Mouse (Mus musculus) intestine, postnatal 0 days (tissue): ENCODE data around the gene Cab39l. TPM values are rescaled to one million over a fixed set of nuclear protein-coding genes. Genes with fewer than 3 reads are reported as not detected.

Experiments
- ATAC-seq: fragments of 200-750 bp; cut with Nextera tagmentation; 2 replicates; pipeline ENCODE4 v1.8.0; 2017; ENCODE audit warnings: mild to moderate bottlenecking, moderate TSS enrichment, moderate library complexity
- H3K27ac ChIP-seq: fragments of 300-500 bp; sonication (generic); 2 replicates; pipeline ENCODE4 v1.5.1; 2014; ENCODE audit warnings: mild to moderate bottlenecking, low read depth, low read length, moderate library complexity
- H3K27me3 ChIP-seq: fragments of 300-500 bp; sonication (generic); replicated peaks from 2 replicates; pipeline ENCODE4 v1.6.1; 2014; ENCODE audit warnings: low read length, mixed read lengths; ENCODE audit not compliant: control insufficient read depth, insufficient read depth
- H3K36me3 ChIP-seq: fragments of 300-500 bp; sonication (generic); 2 replicates; pipeline ENCODE4 v1.6.1; 2014; ENCODE audit warnings: mild to moderate bottlenecking, moderate library complexity; ENCODE audit not compliant: control insufficient read depth, insufficient read depth
- H3K4me1 ChIP-seq: fragments of 300-500 bp; sonication (generic); replicated peaks from 2 replicates; pipeline ENCODE4 v1.6.1; 2014; ENCODE audit warnings: antibody characterized with exemption, low read length, mixed read lengths; ENCODE audit not compliant: control insufficient read depth, insufficient read depth
- H3K4me2 ChIP-seq: fragments of 300-500 bp; sonication (generic); replicated peaks from 2 replicates; pipeline ENCODE4 v1.6.1; 2014; ENCODE audit warnings: low read depth, mild to moderate bottlenecking, moderate library complexity
- H3K4me3 ChIP-seq: fragments of 300-500 bp; sonication (generic); 2 replicates; pipeline ENCODE4 v1.5.1; 2014; ENCODE audit warnings: low read depth, low read length
- H3K9ac ChIP-seq: fragments of 300-500 bp; sonication (generic); 2 replicates; pipeline ENCODE4 v1.6.1; 2014; ENCODE audit warnings: mild to moderate bottlenecking, low read depth, low read length
- H3K9me3 ChIP-seq: fragments of 300-500 bp; sonication (generic); 2 replicates; pipeline ENCODE4 v1.6.1; 2016; ENCODE audit warnings: mixed run types; ENCODE audit not compliant: control insufficient read depth
- CTCF ChIP-seq: sonication (generic); IDR thresholded peaks from 2 replicates; pipeline ENCODE4 v1.5.1; 2016; ENCODE audit warnings: low read depth, mild to moderate bottlenecking, control low read depth, antibody characterized with exemption, moderate library complexity
- WGBS: fragments of 180-500 bp; shearing (Covaris S2); extraction: QIAGEN DNeasy Blood & Tissue Kit; methylation state at CpG from one replicate; pipeline ENCODE4 v1.1.7; 2014; 5-methylcytosine and 5-hydroxymethylcytosine counted together
- polyA plus RNA-seq: library from polyadenylated mRNA; unstranded; fragments of >200 nt; fragmentation: Nextera tagmentation; extraction: Ambion mirVana; gene quantifications from 2 replicates; pipeline ENCODE4 v1.2.1, GENCODE M21; 2015

The Cab39l gene
- polyA plus RNA-seq, 1 experiment from 2014 or later: 19.0 TPM

GRCm38 (mm10) chr14:59543956-59544355, 103.2 kb downstream of the Cab39l start:
- H3K9ac ChIP-seq: no peak overlapping the region
- peaks cover 11% of the 10 kb centered on the region for H3K36me3 ChIP-seq
- no peak for TF ChIP-seq CTCF
- no peaks in the 10 kb centered on the region for H3K27me3 ChIP-seq
- H3K4me2 ChIP-seq: no peak overlapping the region
- no peak overlapping the region for H3K27ac ChIP-seq
- no peak for ATAC-seq
- H3K4me1 ChIP-seq: no peaks in the 10 kb centered on the region
- WGBS: 83% methylated on average over 5 of the region's 5 CpGs
- H3K9me3 ChIP-seq: no peaks in the 10 kb centered on the region
- no peak overlapping the region for H3K4me3 ChIP-seq

DNA sequence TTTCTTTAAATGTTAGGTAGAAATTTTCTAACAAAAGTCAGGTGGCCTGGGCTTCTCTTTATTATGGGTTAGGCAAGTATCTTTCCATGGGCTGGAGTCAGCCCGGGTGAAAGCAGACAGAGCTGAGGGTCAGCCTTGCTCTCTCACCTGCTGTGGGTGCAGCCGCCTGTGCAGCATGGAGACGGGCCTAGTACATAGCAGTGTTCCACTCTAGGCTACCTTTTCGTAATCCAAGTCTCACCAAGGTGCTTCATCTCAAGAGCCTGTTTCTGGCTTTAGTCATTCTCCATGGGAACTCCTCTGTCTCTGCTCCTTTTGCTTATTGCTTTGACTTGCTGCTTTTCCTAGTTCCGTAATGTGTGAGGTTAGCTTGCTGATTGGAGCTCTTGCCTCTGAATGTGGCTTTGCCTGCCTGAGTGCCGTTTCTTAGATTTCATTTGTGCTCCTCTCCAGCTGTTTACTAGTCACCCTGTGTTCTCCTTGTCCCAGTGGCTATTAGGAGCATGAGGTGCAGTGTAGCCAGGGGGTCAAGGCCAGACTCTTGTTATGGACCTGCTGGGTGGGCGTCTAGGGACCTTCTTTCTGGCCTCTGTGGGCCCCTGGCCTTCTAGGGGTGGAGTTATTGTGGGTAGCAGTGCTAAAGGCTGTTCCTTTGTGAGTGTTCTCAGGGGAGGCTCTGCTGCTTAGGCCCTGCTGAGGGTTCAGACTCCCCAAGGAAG, 105.5 kb downstream of the Cab39l start:
- H3K4me1 ChIP-seq: no peaks in the 10 kb centered on the region
- WGBS: 78% methylated on average over 7 of the region's 7 CpGs
- TF ChIP-seq CTCF: no peak

GRCm38 (mm10) chr14:59547530-59547929, 106.8 kb downstream of the Cab39l start:
- peaks cover 9% of the 10 kb centered on the region for H3K36me3 ChIP-seq
- no peak for TF ChIP-seq CTCF
- H3K4me2 ChIP-seq: no peak overlapping the region
- H3K27ac ChIP-seq: no peak overlapping the region
- no peaks in the 10 kb centered on the region for H3K27me3 ChIP-seq
- H3K9ac ChIP-seq: no peak overlapping the region
- 67% methylated on average over 5 of the region's 5 CpGs for WGBS
- H3K9me3 ChIP-seq: no peaks in the 10 kb centered on the region
- no peaks in the 10 kb centered on the region for H3K4me1 ChIP-seq
- ATAC-seq: no peak
- no peak overlapping the region for H3K4me3 ChIP-seq

More for the DNA sequence above, 105.5 kb downstream of the Cab39l start:
- H3K27ac ChIP-seq: no peak overlapping the region
- no peak overlapping the region for H3K9ac ChIP-seq
- H3K9me3 ChIP-seq: no peaks in the 10 kb centered on the region
- no peaks in the 10 kb centered on the region for H3K27me3 ChIP-seq
- ATAC-seq: no peak
- no peak overlapping the region for H3K4me2 ChIP-seq
- peaks cover 9% of the 10 kb centered on the region for H3K36me3 ChIP-seq
- no peak overlapping the region for H3K4me3 ChIP-seq

DNA sequence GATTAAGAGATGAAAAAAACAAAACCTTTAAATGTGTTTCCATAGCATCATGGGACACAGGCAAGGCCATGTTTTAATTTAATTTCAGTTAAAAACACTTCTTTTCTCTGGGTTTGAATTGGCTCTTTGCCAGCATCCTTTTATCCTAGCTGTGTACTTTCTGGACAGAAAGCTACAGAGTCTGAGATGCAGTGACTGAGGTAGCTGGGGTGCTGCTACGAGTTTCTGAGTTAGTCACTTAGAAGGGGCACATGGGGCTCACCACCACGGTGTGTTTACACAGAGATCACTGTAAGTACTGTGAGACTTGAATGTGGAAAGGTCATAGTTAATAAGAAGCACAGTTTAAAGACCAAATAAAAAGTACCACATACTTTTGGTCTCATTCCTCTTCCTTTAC, 107.8 kb downstream of the Cab39l start:
- Histone ChIP-seq H3K9me3 (no peaks in the 10 kb centered on the region), H3K27me3 (no peaks in the 10 kb centered on the region), H3K27ac (no peak overlapping the region), H3K4me3 (no peak overlapping the region), H3K36me3 (peaks cover 9% of the 10 kb centered on the region), H3K4me1 (no peaks in the 10 kb centered on the region), H3K4me2 (no peak overlapping the region), H3K9ac (no peak overlapping the region)
- 35% methylated on average over 2 of the region's 2 CpGs for WGBS
- TF ChIP-seq CTCF: no peak
- ATAC-seq: no peak

DNA sequence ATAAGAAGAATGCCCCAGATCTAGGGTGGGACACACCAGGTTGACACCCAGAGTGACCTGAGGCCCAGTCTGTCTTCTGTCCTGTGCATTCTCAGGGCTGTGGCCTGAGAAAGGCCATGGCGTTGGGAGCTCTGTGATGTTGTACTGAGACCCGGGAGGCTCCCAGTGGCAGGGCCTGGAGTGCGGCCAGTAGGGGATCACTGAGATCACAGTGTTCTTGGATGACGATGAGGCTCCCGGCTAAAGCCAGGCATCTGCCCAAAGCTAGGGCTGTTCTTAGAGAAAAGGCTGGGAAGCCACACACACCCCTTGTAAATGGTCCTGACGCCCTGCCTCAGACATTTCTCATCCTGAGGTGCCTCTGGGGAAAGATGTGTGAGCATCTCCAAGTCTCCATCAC, 108.3 kb downstream of the Cab39l start:
- ATAC-seq: no peak
- Histone ChIP-seq H3K4me3 (no peak overlapping the region), H3K36me3 (peaks cover 9% of the 10 kb centered on the region), H3K27ac (no peak overlapping the region), H3K9me3 (no peaks in the 10 kb centered on the region), H3K27me3 (no peaks in the 10 kb centered on the region), H3K9ac (no peak overlapping the region), H3K4me2 (no peak overlapping the region), H3K4me1 (no peaks in the 10 kb centered on the region)
- no peak for TF ChIP-seq CTCF
- 80% methylated on average over 6 of the region's 6 CpGs for WGBS

- H3K27ac ChIP-seq: no peak overlapping the region
- TF ChIP-seq CTCF: no peak
- ATAC-seq: peak; percentile 80
Measured at GRCm38 (mm10) chr14:59550841-59551240, 110.1 kb downstream of the Cab39l start.

More at GRCm38 (mm10) chr14:59550841-59551240, 110.1 kb downstream of the Cab39l start:
- no peaks in the 10 kb centered on the region for H3K9me3 ChIP-seq
- peaks cover 9% of the 10 kb centered on the region for H3K36me3 ChIP-seq
- H3K4me3 ChIP-seq: no peak overlapping the region
- H3K9ac ChIP-seq: no peak overlapping the region
- no peaks in the 10 kb centered on the region for H3K27me3 ChIP-seq
- no peak overlapping the region for H3K4me2 ChIP-seq
- no peaks in the 10 kb centered on the region for H3K4me1 ChIP-seq
- WGBS: 46% methylated on average over 2 of the region's 2 CpGs
